Mouse (Mus musculus): Measurements from ENCODE around the gene Trappc1. TPM values are rescaled to one million over a fixed set of nuclear protein-coding genes. Genes with fewer than 3 reads are reported as not detected.
A peak's percentile ranks its signal among the peaks of the same experiment; 100 is the strongest.
"Not testable (repeated sequence)": the region's sequence is repeated elsewhere in the genome, so short reads cannot be mapped to it uniquely, and the experiment has no call there.

Gene Trappc1
- total RNA-seq (2021) = 10 to 100 TPM; 65.5 to 79.1 TPM
- long read RNA-seq, experiment 1, transcript Trappc1-203 (5 exons, 751 nt) = major isoform, 15 of 27 reads
- long read RNA-seq, experiment 1, transcript Trappc1-202 (4 exons, 759 nt) = minor isoform, 7 of 27 reads
- long read RNA-seq, experiment 1, partial matches to known transcripts = 3 of 27 reads
- long read RNA-seq, experiment 1, other reads (novel, unspliced or antisense) = 2 of 27 reads
- long read RNA-seq, experiment 2, transcript Trappc1-203 (5 exons, 751 nt) = major isoform, 53 of 86 reads
- long read RNA-seq, experiment 2, transcript Trappc1-202 (4 exons, 759 nt) = minor isoform, 15 of 86 reads
- long read RNA-seq, experiment 2, partial matches to known transcripts = 14 of 86 reads
- long read RNA-seq, experiment 2, other reads (novel, unspliced or antisense) = 4 of 86 reads

- peak; percentile 96 to 99 for DNase-seq (ENCODE audit: low spot score in 2 of 2)
These were observed at the start of gene Trappc1, which contains the start of gene Cntrob for GRCm38 (mm10) chr11:69323667-69324111. Trappc1 (plus strand) TSS chr11:69323980. Cntrob (minus strand) TSS chr11:69323775.

GRCm38 (mm10) chr11:69275650-69276049, 48.1 kb upstream of the Trappc1 start:
- DNase-seq (ENCODE audit: low spot score in 2 of 2) = no peak

GRCm38 (mm10) chr11:69276081-69276480, 47.7 kb upstream of the Trappc1 start:
- no peak for DNase-seq (ENCODE audit: low spot score in 2 of 2)

- no peak for DNase-seq (ENCODE audit: low spot score in 2 of 2)
These were observed 46.5 kb upstream of the Trappc1 start for GRCm38 (mm10) chr11:69277267-69277666.

- DNase-seq (ENCODE audit: low spot score in 2 of 2) = no peak
These were observed 32.7 kb upstream of the Trappc1 start for GRCm38 (mm10) chr11:69291111-69291510.

- DNase-seq (ENCODE audit: low spot score in 2 of 2) = no peak
These were observed 28.5 kb upstream of the Trappc1 start for GRCm38 (mm10) chr11:69295286-69295685.

- DNase-seq (ENCODE audit: low spot score in 2 of 2) = no peak
These were observed 26.0 kb upstream of the Trappc1 start for GRCm38 (mm10) chr11:69297799-69298198.

GRCm38 (mm10) chr11:69298231-69298630, 25.5 kb upstream of the Trappc1 start:
- no peak for DNase-seq (ENCODE audit: low spot score in 2 of 2)

- no peak for DNase-seq (ENCODE audit: low spot score in 2 of 2)
These were observed 21.0 kb upstream of the Trappc1 start for GRCm38 (mm10) chr11:69302817-69303216.

GRCm38 (mm10) chr11:69305291-69305690, 18.5 kb upstream of the Trappc1 start:
- DNase-seq (ENCODE audit: low spot score in 2 of 2) = no peak

GRCm38 (mm10) chr11:69306039-69306438, 17.7 kb upstream of the Trappc1 start:
- no peak for DNase-seq (ENCODE audit: low spot score in 2 of 2)

GRCm38 (mm10) chr11:69311266-69311665, 12.5 kb upstream of the Trappc1 start:
- no peak for DNase-seq (ENCODE audit: low spot score in 2 of 2)

- DNase-seq (ENCODE audit: low spot score in 2 of 2) = no peak
These were observed 7.4 kb upstream of the Trappc1 start for GRCm38 (mm10) chr11:69316361-69316760.

- DNase-seq (ENCODE audit: low spot score in 2 of 2) = not testable (repeated sequence)
These were observed 5.8 kb upstream of the Trappc1 start for GRCm38 (mm10) chr11:69318000-69318399.

- no peak for DNase-seq (ENCODE audit: low spot score in 2 of 2)
These were observed 2.2 kb upstream of the Trappc1 start for GRCm38 (mm10) chr11:69321580-69321979.

GRCm38 (mm10) chr11:69322010-69322409, 1.8 kb upstream of the Trappc1 start:
- no peak for DNase-seq (ENCODE audit: low spot score in 2 of 2)

- DNase-seq (ENCODE audit: low spot score in 2 of 2) = no peak
These were observed 898 bp upstream of the Trappc1 start for GRCm38 (mm10) chr11:69322693-69323471.

- no peak for DNase-seq (ENCODE audit: low spot score in 2 of 2)
These were observed 969 bp downstream of the Trappc1 start for GRCm38 (mm10) chr11:69324749-69325148.

GRCm38 (mm10) chr11:69325628-69326407, 2.0 kb downstream of the Trappc1 start, which contains the start of gene Kcnab3:
Kcnab3 (plus strand) TSS chr11:69326258.
- DNase-seq (ENCODE audit: low spot score in 2 of 2) = peak; percentile 65 to 89

- DNase-seq (ENCODE audit: low spot score in 2 of 2) = no peak
These were observed 2.8 kb downstream of the Trappc1 start for GRCm38 (mm10) chr11:69326408-69327156.

GRCm38 (mm10) chr11:69327157-69327442, 3.3 kb downstream of the Trappc1 start:
- DNase-seq (ENCODE audit: low spot score in 2 of 2) = no peak

Data from layer of hippocampus, postnatal 14 days (tissue).